Mouse (Mus musculus): ENCODE measurements at regions not wholly inside any gene's neighbourhood (a gene's known extent, or its start where the extent isn't known, plus 50 kb on each side); places are given as distances from the start of the nearest gene placed in this dataset.

DNA sequence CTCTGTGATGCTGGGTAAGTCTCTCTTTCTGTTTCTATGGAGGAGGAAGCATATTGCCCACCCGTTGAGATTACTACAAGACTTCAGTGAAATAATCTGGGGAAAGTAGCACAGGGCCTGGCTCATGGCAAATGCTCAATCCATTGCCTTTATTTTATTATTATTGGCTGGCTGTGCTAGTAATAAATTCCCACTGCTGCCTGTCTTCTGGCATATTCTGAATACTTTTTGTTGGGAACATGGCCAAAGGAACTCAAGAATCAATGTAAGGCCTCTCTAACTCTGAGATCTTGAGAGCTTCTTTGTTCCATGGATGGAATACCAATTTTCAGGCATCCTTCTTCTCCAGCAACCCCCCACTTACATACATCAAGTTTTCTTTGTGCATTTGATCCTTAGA, 237.3 kb downstream of the Mex3b start:
- H3K9me3 ChIP-seq (replicated peaks) = no peaks in the 10 kb centered on the region
- no peak overlapping the region for H3K4me2 ChIP-seq (replicated peaks)
- H3K4me1 ChIP-seq = no peaks in the 10 kb centered on the region
- H3K36me3 ChIP-seq = no peaks in the 10 kb centered on the region
- no peak overlapping the region for H3K27ac ChIP-seq (replicated peaks)
- H3K4me3 ChIP-seq (replicated peaks) = no peak overlapping the region
- H3K27me3 ChIP-seq = no peaks in the 10 kb centered on the region
- no peak overlapping the region for H3K9ac ChIP-seq
- no peak for ATAC-seq (ENCODE audit: insufficient number of reproducible peaks, low FRiP score, low TSS enrichment, low read depth)
- WGBS = 81% methylated on average over 1 of the region's 1 CpGs

DNA sequence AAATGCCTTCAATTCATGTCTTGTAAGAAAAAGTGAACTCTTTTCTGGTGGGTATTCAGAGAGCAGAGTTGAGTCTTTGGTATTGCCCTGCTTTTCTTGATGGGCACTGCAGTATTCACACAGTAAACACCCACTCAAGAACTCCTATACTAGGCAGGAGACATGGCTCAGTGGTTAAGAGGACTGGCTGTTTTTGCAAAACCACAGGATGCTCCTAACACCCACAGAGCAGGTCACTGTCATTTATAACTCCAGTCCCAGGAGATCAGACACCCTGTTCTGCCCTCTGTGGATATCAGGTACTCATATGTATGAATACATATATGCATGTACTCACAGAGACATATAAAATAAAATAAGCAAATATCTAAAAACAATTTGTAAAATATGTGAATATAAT, 238.5 kb downstream of the Mex3b start:
- no peaks in the 10 kb centered on the region for H3K9me3 ChIP-seq (replicated peaks)
- ATAC-seq (ENCODE audit: insufficient number of reproducible peaks, low FRiP score, low TSS enrichment, low read depth) = no peak
- H3K4me2 ChIP-seq (replicated peaks) = no peak overlapping the region
- no peak overlapping the region for H3K4me3 ChIP-seq (replicated peaks)
- H3K4me1 ChIP-seq = no peaks in the 10 kb centered on the region
- H3K9ac ChIP-seq = no peak overlapping the region
- H3K36me3 ChIP-seq = no peaks in the 10 kb centered on the region
- H3K27ac ChIP-seq (replicated peaks) = no peak overlapping the region
- no peaks in the 10 kb centered on the region for H3K27me3 ChIP-seq

DNA sequence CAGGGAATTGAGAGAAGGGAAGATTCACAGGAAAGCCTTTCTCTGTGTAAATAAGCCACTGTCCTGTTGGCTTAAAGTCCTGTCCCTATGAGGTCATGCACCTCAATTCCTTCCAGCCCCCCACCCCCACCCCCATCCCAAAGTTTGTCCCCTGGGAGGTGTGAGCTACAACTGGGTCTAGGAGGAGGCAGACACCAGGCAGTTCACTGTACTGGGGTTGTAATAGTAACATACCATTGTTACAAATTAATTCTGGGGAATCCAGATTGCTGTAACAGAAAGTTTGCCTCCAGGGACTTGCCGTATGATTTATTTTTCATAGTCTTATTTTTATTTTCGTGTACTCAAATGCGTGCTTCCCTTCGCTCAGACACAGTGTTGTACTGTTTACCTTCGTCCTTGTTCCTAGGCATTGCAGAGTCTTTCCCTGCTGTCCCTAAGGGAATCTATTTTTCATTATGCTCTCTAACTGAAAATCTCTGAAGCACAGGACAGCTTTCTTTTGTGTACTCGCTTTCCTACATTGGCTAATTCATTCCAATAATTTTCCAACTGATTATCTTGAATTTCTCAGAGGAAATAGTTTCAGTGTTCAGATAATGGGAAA, 244.2 kb downstream of the Mex3b start:
- no peaks in the 10 kb centered on the region for H3K4me1 ChIP-seq
- WGBS = 56% methylated on average over 6 of the region's 6 CpGs
- ATAC-seq (ENCODE audit: insufficient number of reproducible peaks, low FRiP score, low TSS enrichment, low read depth) = no peak

DNA sequence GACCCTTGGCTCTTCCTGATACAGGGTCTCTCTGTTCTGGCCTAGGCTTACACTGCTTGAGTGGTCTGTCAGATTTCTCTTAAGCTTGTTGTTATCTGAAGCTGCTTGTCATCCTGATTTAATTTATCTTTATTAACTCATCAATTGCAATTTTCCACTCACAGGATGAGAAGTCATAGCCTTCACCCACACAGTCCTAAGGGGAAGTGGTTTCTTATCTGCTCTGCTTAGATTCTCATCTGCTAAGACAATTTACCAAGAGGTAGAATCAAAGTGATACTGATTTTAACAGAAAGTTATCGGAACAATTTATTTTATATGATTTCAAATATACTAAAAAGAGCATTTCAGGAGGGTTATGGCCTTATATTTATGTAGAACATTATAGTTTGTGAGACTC, 249.4 kb downstream of the Mex3b start:
- Histone ChIP-seq H3K4me1 (no peaks in the 10 kb centered on the region), H3K9ac (no peak overlapping the region), H3K4me2 (replicated peaks) (no peak overlapping the region), H3K4me3 (replicated peaks) (no peak overlapping the region), H3K9me3 (replicated peaks) (no peaks in the 10 kb centered on the region), H3K27ac (replicated peaks) (no peak overlapping the region), H3K36me3 (no peaks in the 10 kb centered on the region), H3K27me3 (no peaks in the 10 kb centered on the region)
- 88% methylated on average over 1 of the region's 1 CpGs for WGBS
- no peak for ATAC-seq (ENCODE audit: insufficient number of reproducible peaks, low FRiP score, low TSS enrichment, low read depth)

More for the DNA sequence above, 244.2 kb downstream of the Mex3b start:
- Histone ChIP-seq H3K27me3 (no peaks in the 10 kb centered on the region), H3K9ac (no peak overlapping the region), H3K4me3 (replicated peaks) (no peak overlapping the region), H3K9me3 (replicated peaks) (no peaks in the 10 kb centered on the region), H3K4me2 (replicated peaks) (no peak overlapping the region), H3K27ac (replicated peaks) (no peak overlapping the region), H3K36me3 (no peaks in the 10 kb centered on the region)

DNA sequence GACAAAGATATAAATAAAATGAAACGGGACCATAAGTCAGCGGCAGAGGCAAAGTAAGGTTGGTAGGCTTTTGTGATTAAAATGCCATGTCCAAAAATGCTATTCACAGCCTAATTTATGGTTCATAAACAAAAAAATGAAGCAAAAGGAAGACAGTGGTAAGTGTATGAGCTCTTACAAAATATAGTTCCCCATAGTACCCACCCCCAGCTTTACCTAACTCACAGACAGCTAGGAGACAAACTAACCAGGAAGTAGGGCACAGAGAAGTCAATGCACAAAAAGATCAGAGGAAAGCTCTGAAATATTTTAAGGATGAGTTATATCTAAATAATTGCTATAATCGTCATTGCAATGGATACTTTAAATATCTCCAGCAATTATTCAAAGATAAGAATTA, 249.9 kb downstream of the Mex3b start:
- WGBS = 85% methylated on average over 3 of the region's 3 CpGs

DNA sequence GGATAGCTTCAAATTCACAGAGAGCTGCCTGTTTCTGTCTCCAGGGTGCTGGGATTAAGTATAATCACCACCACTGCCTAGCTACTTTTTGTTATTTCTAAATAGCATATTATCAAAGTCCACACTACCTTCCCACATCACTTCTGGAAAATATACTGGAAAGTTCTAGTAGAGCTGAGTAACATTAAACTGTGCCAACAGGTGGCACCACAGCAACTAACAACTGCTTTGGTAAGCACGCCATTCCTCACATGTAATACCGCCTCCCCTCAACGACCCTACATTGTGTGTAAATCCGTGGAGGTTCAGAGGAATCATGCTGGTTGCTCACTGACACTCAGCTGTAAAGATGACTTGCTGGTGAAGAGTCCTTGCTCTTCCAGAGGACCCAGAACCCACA, 259.1 kb downstream of the Mex3b start:
- H3K9me3 ChIP-seq (replicated peaks) = no peaks in the 10 kb centered on the region
- no peak overlapping the region for H3K4me3 ChIP-seq (replicated peaks)
- WGBS = 88% methylated on average over 4 of the region's 4 CpGs
- H3K4me1 ChIP-seq = no peaks in the 10 kb centered on the region
- H3K27me3 ChIP-seq = no peaks in the 10 kb centered on the region
- no peak overlapping the region for H3K4me2 ChIP-seq (replicated peaks)
- no peaks in the 10 kb centered on the region for H3K36me3 ChIP-seq
- no peak for ATAC-seq (ENCODE audit: insufficient number of reproducible peaks, low FRiP score, low TSS enrichment, low read depth)
- H3K27ac ChIP-seq (replicated peaks) = no peak overlapping the region
- no peak overlapping the region for H3K9ac ChIP-seq

More for the DNA sequence above, 249.9 kb downstream of the Mex3b start:
- H3K9ac ChIP-seq = no peak overlapping the region
- H3K4me3 ChIP-seq (replicated peaks) = no peak overlapping the region
- no peak overlapping the region for H3K4me2 ChIP-seq (replicated peaks)
- no peaks in the 10 kb centered on the region for H3K4me1 ChIP-seq
- H3K36me3 ChIP-seq = no peaks in the 10 kb centered on the region
- H3K9me3 ChIP-seq (replicated peaks) = no peaks in the 10 kb centered on the region
- no peak overlapping the region for H3K27ac ChIP-seq (replicated peaks)
- no peak for ATAC-seq (ENCODE audit: insufficient number of reproducible peaks, low FRiP score, low TSS enrichment, low read depth)
- no peaks in the 10 kb centered on the region for H3K27me3 ChIP-seq

DNA sequence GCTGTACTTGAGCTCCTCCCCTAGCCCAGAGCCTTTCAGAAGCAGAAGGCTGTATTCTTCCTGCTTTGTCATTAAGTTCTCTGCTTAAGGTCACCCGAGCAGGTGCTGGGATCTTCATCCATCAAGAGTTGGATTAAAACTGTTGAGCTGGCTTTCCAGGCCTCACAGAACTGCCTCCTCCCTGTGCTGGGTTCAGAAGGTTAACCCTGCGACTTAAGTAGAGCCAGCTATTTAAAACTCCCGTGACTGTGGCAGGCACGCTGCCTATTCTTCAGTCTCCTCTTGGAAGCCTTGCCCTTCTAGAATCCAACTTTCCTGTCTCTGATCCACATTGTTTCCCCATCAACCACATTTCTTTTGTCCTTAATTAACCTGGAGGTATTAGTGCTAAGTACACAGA, 273.1 kb downstream of the Mex3b start:
- H3K9ac ChIP-seq = no peak overlapping the region
- H3K4me1 ChIP-seq = no peaks in the 10 kb centered on the region
- no peak for ATAC-seq (ENCODE audit: insufficient number of reproducible peaks, low FRiP score, low TSS enrichment, low read depth)
- no peak overlapping the region for H3K4me2 ChIP-seq (replicated peaks)
- H3K27ac ChIP-seq (replicated peaks) = no peak overlapping the region
- H3K36me3 ChIP-seq = no peaks in the 10 kb centered on the region
- H3K4me3 ChIP-seq (replicated peaks) = no peak overlapping the region
- H3K9me3 ChIP-seq (replicated peaks) = no peaks in the 10 kb centered on the region
- no peaks in the 10 kb centered on the region for H3K27me3 ChIP-seq
- 35% methylated on average over 4 of the region's 4 CpGs for WGBS

DNA sequence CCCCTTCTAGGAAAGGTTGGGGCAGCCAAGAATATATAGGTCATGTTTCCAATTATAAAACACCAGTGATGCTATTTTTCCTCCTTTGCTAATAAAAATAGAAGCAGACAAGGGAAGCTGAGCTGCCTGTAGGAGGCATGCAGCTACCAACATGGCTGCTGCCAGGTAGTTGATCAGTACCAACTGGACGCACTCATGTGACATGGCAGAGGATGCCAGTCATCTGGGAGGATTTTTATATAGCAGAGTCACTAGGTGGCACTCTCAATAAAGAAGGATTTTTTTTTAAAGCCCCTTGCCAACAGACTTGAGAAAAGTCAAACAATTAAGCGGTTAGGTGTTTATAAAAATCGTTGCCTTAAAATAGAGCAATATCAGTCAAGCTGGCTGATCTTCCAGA, 273.5 kb downstream of the Mex3b start:
- Histone ChIP-seq H3K27ac (replicated peaks) (no peak overlapping the region), H3K4me2 (replicated peaks) (no peak overlapping the region), H3K36me3 (no peaks in the 10 kb centered on the region), H3K9me3 (replicated peaks) (no peaks in the 10 kb centered on the region), H3K4me3 (replicated peaks) (no peak overlapping the region), H3K9ac (no peak overlapping the region), H3K4me1 (no peaks in the 10 kb centered on the region), H3K27me3 (no peaks in the 10 kb centered on the region)
- no peak for ATAC-seq (ENCODE audit: insufficient number of reproducible peaks, low FRiP score, low TSS enrichment, low read depth)
- 79% methylated on average over 3 of the region's 3 CpGs for WGBS

DNA sequence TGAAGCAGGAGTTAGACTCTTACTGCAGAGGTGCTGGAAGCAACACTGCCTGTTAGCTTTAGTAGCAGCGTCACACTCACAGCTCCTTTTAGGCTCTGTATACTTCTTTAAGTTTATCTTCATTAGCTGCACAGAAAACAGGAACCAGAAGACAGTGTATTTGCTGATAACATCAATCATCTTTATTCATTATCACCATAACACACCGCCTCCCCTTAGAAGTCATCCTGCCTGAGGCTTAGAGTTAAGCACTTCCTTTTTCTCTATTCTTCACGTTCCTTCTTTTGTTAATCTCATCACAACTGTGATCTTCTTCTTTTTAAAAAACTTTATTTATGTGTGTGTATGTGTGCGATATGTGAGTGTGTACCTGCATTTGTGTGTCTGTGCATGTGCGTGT, 276.9 kb downstream of the Mex3b start:
- no peaks in the 10 kb centered on the region for H3K36me3 ChIP-seq
- WGBS = 68% methylated on average over 5 of the region's 5 CpGs
- no peak for ATAC-seq (ENCODE audit: insufficient number of reproducible peaks, low FRiP score, low TSS enrichment, low read depth)
- H3K9me3 ChIP-seq (replicated peaks) = no peaks in the 10 kb centered on the region
- no peaks in the 10 kb centered on the region for H3K27me3 ChIP-seq
- no peak overlapping the region for H3K4me3 ChIP-seq (replicated peaks)
- no peak overlapping the region for H3K9ac ChIP-seq
- H3K4me2 ChIP-seq (replicated peaks) = no peak overlapping the region
- no peaks in the 10 kb centered on the region for H3K4me1 ChIP-seq
- H3K27ac ChIP-seq (replicated peaks) = no peak overlapping the region

DNA sequence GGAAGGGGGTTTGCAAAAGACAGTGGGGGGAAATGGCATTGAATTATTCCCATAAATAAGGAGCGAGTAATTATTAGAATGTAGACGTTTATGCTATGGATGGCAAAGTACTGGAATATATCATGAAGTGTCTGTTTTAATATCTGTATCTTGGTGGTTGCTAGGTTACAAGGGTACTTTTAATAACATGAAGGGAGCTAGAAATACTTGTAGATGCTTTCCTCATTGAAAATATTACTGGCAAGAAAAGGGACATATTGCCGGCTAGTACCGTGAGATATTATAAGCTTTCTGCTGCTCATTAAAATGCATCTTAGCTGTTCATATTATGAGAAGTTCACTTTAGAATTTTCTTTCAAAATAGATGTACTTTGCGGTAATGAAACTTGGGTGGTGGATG, 278.4 kb downstream of the Mex3b start:
- WGBS = 83% methylated on average over 5 of the region's 5 CpGs

DNA sequence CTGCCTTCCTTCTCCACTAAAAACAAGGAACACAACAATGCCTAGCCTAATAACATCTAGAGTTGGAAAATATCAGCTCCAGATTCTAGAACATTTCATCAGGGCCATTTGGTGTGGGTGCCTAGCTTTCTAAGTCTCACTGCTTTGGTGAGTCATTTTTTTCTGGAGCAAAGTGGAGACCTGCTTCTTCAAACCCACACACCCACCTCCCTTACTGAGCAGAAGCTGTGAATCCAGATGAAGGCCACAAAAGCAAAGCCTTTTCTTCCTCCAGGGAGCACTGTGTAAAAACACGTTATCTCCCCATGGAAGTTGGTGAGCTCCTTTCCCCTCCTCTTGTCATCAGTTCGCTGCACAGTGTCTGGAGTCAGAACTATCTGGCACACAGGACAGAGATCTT, 294.1 kb downstream of the Mex3b start:
- ATAC-seq (ENCODE audit: insufficient number of reproducible peaks, low FRiP score, low TSS enrichment, low read depth) = no peak
- no peak overlapping the region for H3K4me2 ChIP-seq (replicated peaks)
- H3K27ac ChIP-seq (replicated peaks) = no peak overlapping the region
- no peak overlapping the region for H3K4me3 ChIP-seq (replicated peaks)
- no peaks in the 10 kb centered on the region for H3K36me3 ChIP-seq
- H3K9me3 ChIP-seq (replicated peaks) = no peaks in the 10 kb centered on the region
- no peak overlapping the region for H3K9ac ChIP-seq
- no peaks in the 10 kb centered on the region for H3K4me1 ChIP-seq
- H3K27me3 ChIP-seq = no peaks in the 10 kb centered on the region
- 71% methylated on average over 2 of the region's 2 CpGs for WGBS

More for the DNA sequence above, 278.4 kb downstream of the Mex3b start:
- Histone ChIP-seq H3K4me3 (replicated peaks) (no peak overlapping the region), H3K9ac (no peak overlapping the region), H3K9me3 (replicated peaks) (no peaks in the 10 kb centered on the region), H3K4me2 (replicated peaks) (no peak overlapping the region), H3K27me3 (no peaks in the 10 kb centered on the region), H3K4me1 (no peaks in the 10 kb centered on the region), H3K36me3 (no peaks in the 10 kb centered on the region), H3K27ac (replicated peaks) (no peak overlapping the region)
- ATAC-seq (ENCODE audit: insufficient number of reproducible peaks, low FRiP score, low TSS enrichment, low read depth) = no peak

DNA sequence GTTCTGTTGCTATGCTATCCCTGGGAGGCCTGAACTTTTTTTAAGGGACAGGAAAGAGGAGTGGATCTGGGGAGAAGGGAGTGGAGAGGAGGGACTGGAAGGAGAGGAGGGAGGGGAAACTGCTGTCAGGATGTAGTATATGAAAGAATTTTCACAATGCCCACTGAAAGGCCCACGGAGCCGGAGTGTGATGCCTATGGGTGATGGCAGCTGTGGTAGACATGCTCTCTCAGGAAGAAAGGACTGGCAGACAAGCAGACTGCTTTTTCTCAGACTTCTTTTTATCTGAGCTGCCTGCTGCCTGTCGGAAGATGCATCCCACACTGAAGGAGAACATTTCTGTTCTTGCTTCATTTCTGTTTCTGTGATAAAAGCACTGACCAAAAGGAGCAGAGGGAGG, 295.7 kb downstream of the Mex3b start:
- H3K36me3 ChIP-seq = no peaks in the 10 kb centered on the region
- H3K27ac ChIP-seq (replicated peaks) = no peak overlapping the region
- no peaks in the 10 kb centered on the region for H3K4me1 ChIP-seq
- WGBS = 69% methylated on average over 3 of the region's 3 CpGs
- H3K9me3 ChIP-seq (replicated peaks) = no peaks in the 10 kb centered on the region
- no peak overlapping the region for H3K4me2 ChIP-seq (replicated peaks)
- no peak for ATAC-seq (ENCODE audit: insufficient number of reproducible peaks, low FRiP score, low TSS enrichment, low read depth)
- H3K4me3 ChIP-seq (replicated peaks) = no peak overlapping the region
- H3K9ac ChIP-seq = no peak overlapping the region
- no peaks in the 10 kb centered on the region for H3K27me3 ChIP-seq

Measured in embryonic facial prominence, embryonic 15.5 days (tissue).